Mouse (Mus musculus) spleen, adult 12 weeks (tissue): ENCODE measurements around the gene Insig1.

Experiments used
- DNase-seq: peaks from one replicate; pipeline ENCODE4 v3.0.0; 2022; ENCODE audit warnings: low spot score

Gene Insig1

DNA sequence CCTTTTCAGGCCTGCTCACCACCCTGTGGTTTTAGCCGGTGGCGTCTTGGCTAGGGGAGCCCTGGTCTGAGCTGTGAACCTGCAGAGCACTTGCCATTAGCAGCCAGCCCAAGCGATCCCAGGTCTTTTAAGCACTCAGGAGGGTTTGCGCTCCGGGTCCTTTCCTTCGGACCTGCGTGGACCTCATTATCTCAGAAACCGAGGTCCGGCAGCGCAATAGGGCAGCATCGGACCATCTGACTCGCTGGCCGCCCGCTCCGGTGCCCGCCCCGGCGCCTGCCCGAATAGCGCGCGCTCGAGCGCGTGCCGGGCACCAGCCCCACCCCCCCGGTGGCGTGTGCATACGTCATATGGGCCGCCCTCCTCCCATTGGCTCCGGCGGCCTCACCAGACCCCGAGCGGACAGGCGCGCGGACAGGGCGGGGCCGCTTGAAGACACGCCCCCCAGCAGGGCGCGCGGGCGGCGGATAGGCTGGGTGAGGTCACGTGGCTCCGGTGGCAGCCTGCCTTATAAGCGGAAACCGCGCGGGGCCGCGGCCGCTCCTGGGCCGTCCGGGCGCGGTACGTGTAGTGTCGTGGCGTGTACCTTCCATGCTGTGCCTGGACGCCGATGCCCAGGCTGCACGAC lies at the start of gene Insig1:
TSS of gene Insig1 (plus strand) at position 536 of the 628 bp plus-strand sequence.
- peak; percentile 99 for DNase-seq

DNA sequence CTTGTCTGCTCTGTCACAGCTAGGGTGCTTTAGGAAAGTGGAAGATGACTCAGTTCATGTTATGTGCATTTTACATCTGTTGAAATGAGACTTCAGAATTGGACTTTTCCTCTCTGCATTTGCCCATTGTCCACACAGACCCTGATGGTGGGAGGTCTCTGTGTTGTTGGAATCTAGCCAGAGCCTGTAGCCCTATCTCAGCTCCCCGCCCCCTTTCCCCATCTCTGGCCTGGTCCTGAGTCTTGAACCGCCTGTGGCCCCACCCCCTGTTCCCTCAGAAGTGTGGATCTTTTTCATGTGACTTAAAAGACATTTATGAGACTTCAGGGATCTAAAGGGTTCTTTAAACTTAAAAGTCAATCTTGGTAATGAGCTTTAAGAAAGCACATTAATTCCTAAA lies 47.7 kb upstream of the Insig1 start:
- DNase-seq: no peak

DNA sequence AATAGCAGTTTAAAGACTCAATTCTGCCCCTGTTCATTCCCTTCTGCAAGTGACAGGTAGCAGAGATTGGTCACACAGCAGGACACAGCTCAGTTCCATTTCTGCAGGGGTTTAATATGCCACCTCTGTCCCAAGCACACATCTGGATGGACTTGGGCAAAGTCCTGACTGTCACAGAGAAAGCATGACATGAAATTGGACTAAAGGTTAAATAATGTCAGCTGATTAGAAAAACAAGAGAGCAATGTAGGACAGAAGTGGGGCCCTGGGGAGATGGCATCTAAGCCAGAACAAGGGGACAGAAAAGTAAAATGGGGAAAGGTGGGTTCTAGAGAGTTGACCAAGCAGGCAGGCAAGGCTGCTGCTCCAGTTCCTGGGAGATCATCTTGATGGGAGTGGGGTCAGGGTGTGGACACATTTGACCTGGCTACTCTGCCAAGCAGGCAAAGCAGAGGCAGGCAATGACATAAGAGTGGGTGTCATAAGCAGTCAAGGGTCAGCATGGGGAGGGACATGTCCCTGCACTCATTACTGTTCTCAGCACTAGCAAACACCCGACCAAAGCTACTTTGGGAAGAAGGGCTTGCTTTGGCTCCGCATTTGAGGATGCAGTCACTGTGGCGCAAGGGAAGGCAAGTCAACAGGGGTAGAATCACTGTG lies 39.5 kb upstream of the Insig1 start:
- DNase-seq: no peak

DNA sequence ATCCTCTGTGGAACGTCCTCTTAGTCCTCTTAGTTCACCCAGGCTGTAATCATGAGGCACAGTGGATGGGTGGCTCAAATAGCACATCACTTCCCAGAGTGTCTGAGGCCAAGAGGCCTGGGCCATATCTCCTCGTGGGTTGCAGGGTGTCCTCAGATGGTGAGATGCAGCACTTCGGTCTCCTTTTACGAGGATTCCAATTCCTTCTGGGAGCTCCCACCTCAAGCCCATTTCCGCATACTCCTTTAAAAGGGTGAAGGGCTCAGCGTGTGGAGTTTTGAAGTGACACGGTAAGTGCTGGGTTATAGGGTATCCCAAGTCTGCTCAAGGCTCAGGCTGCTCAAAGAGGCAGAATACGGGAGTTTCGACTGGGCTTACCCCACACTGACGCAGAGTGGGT lies 38.3 kb upstream of the Insig1 start:
- DNase-seq: no peak

DNA sequence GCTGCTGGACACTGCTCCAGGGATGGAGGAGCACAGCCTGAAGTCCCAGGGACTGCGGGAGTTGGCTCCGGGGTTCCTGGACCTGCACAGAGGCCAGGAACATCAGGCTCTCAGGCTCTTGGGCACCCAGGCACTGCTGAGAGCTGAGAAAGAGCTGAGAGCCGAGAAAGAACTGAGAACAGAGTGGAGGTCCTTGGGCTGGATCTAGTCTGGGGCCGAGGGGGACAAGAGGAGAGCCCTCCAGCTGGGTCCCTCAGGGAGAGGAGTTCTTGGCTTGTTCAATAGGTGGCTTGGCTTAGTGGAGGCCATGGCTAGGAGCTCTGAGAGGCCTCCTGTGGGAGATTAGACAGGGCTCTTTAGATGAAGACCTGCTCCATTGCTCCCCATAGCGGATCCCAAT lies 37.9 kb upstream of the Insig1 start:
- no peak for DNase-seq

DNA sequence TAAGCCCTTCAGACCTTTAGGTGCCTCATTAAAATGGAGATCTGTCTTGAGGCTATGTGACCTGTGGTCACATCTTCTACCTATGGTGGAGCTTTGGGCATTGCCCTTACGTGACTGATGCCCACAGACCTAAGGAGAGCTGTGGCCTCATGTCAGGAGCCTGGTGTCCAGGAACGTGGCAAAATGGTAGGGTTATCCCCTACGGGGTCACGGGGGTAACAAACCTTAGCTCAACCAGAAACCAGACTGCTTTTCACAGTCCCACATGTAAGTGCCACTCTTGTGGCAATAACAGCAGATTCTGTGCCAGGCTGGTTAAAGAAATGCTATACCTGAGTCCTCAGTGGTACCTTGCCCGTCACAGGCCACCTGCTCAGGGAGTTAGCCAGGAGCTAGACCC lies 37.3 kb upstream of the Insig1 start:
- no peak for DNase-seq

DNA sequence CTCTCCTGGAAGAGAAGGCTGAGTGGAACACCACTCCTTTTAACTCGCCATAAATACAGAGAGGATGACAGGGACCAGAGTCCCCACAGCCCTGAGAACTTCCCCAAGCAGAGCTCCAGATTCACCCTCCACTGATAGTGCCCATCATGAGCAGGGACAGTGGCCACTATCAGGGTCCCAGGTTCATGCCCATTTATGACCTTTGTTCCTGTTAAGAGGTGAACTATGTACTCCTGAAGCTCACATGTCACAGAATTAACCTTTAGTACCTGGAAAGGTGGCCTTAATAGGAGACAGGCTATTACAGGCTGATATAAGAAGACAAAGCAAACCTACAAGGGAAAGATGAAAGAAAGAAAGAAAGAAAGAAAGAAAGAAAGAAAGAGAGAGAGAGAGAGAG lies 35.2 kb upstream of the Insig1 start:
- DNase-seq: no peak

DNA sequence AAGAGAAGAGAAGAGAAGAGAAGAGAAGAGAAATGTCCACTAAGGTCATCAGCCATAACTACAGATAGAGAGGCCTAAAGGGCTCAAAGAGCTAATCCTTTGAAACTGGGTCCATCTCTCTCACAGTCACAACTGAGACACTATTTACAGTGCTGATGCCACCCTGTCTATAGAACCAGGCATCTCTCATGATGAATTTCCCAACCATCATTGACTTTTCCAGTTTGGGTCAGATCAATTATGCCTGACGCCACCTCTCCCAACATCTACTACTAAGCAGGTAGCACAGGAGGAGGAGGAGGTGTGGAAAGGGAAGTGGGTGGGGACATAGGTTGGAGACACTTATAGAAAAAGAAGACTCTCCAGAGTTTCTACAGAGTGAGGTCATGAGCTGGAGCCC lies 34.6 kb upstream of the Insig1 start:
- no peak for DNase-seq

DNA sequence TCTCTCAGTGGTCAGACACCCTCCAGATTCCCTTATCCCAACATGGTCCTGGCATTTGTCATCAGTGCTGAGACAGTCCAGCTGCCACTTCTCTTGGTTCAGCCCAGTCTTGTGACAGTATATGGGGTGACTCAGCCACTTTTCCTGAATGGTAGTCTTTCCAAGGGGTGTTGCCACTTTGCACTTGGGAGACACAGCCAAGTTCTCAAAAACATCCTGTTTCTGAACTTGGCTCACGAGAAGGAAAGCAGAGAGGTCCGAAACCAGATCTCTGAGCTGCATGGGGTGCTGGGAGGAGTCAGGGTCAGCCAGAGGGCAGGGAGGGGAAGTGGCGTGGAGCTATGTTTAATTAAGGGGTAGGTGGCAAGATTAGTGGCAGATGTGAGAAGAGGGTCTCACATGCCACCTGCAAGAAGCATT lies 34.0 kb upstream of the Insig1 start:
- DNase-seq: no peak

DNA sequence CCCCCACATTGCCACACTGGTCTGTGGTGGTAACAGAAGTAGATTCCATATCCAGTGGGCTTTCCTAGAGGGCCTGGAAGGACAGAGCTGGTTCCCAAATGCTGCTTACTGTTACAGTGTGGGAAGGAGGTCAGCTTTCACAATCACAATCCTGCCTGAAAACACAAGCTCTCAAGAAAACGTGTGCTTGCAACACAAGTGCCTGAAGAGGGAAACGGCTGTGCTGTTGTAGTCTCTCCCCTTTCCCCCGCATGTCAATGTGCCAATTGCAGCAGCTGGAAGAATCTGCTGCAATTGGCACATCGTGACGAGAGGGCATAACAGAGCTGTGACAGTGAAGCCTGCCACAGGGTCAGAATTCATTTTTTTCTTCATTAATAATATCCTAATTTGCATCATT lies 33.5 kb upstream of the Insig1 start:
- no peak for DNase-seq

DNA sequence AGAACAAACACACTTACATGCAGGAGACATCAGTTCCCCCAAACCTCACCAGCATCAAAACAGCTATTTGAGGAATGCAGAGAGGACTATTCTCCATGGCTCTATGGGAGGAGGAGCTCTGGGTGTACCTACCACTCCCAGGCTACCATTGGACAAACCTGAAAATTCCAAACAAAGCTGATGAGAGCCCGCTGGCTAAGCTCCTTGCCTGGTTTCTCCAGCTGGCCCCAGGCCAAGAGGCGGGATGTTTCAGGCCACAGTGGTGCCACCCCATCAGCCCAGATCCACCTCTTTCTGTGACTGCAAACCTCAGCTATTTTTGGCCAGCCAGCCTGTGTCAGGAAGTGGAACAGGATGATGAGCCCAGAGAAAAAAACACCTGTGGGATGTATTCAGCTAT lies 33.0 kb upstream of the Insig1 start:
- DNase-seq: no peak

DNA sequence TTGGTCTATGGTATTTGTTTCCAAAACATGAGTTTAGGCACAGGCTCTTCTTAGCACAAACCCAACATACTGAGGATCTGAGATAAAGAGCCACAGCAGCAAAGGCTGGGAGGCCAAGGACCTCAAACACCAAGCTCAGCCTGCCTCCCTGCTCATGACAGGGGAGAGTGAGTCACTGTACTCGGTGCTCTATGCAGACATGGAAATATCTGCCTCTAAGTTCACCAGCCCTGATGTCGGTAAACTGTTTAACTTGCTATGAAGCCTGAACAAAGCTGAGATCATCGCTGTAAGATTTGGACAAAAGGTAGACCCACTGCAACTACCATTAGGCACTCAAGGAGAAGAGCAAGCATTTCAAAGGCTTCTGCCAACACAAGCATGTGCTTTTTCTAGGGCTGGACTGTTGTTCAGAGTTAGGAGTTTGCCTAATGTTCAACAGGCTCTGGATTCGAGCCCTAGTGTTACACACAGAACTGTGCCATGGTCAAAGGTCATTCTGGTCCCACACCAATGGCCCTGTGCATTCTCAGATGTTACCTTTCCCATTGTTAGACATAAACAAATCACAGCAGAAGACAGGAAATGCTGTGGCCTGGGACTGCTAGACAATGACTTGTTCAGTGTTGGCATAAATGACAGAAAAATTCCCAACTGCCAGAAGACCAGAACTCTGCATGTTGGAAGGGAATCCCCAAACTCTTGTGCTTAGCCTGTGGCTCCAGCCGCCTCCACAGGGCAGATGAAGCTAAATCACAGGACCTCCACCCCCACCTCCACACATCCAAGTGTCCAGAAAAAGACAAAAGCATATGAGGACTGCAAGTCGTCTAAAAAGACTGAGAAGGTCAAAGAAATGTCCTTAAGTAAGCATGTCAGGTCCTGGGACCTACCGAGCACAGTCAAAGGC lies 31.2 kb upstream of the Insig1 start:
- DNase-seq: no peak

DNA sequence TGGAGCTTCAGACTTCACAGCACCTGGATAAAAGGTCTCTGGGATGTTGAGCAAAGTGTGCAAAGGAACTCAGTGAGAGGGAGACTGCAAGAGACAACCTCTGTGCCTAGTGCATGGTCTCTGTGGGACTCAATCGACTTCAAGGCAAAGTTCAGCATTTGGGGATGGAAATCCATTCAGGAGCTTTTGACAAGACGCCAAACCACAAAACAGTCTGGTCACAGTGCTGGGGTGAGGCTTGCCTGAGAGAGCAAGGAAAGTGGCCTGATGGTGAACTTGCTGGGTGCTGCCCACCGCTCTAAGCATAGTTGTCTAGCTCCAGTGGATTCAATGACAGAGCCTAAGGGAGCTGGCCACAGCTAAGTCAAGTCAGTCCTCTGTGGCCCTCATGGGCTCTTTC lies 30.4 kb upstream of the Insig1 start:
- no peak for DNase-seq

DNA sequence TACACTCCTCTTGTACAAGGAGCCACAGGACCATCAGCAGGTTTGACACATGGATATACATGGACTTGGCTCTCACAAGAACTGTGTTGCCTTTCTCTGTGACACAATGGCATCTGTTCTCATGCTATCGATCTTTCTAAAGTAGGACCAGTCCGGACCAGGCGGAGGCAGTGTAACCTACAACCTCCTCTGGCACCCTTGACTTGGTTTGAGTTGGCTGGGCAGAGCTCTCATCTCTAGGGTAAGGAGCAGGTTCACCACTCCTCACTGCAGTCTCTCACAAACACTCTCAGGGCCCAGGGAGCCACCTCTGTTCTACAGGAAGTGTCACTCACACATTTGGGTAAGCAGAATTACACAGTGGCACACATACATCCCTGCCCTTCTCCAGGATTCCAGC lies 29.1 kb upstream of the Insig1 start:
- DNase-seq: no peak

DNA sequence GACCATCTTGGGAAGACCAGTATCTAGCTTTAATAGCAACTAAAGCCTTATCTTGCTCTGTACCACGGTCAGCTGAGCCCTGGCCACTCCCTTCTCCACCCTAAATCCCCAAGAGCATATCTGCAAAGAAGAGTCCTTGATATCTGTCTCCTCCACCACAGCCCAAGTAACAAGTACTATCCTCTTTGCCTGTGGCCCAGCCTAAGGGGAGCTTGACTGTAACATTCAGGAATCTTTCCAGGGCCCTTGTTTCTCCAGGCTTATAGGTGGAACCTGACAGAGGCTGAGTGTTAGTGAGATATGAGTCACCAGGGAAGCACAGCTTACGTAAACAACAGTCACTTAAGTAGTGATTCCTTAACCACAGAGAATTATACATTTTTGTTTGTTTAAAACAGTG lies 28.4 kb upstream of the Insig1 start:
- DNase-seq: no peak

DNA sequence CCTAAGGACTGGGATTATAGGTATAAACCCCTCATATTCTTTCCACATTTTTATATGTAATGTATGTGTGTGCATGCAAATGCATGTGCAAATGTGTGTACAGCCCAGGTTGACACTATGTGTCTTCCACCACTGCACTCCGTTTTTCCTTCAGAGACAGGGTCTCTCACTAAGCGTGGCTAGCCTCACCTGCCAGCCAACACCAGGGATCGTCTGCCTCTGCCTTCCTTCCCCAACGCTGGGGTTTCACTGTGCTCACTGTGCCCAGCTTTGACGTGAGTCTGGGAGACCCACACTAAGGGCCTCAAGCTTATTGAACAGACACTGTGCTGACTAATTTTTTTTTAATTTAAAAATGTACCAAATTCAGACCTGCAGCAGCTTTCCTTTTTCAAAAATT lies 27.8 kb upstream of the Insig1 start:
- DNase-seq: no peak

DNA sequence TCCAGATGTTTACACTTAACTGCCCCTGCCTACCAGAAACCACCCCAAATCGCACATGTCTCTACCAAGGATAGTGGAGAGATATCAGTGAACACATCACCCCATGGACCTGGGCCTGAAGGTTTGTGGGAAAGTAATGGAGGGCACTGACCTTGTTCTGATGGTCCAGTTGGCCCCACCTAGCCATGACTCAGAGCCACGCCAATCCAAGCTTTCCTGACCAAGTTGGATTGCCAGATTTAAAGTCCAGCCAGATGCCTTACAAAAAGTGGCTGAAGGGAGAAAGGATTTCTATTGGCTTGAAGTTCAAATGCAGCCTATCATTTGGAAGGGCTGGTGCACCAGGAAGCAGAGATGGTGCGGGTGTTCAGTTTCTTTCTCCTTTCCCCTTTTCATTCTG lies 24.2 kb upstream of the Insig1 start:
- no peak for DNase-seq

DNA sequence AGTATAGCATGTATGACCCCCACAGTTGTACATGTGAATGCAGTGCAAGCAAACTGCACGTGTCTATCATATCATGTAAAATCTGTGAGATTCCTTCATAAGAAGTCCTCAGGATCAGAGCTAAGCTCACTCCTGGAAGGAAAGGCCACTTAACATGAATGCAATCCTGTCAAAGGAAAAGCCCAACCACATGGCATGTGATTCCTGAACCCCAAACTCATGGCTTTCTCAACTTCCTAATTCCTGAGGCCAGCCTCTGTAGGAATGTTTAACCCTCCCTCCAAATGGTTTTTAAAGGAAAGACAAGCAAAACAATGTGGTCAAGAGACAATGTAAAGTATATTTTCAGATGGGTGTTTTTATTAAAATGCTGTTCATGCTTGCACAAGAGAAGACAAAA lies 23.2 kb upstream of the Insig1 start:
- DNase-seq: no peak

DNA sequence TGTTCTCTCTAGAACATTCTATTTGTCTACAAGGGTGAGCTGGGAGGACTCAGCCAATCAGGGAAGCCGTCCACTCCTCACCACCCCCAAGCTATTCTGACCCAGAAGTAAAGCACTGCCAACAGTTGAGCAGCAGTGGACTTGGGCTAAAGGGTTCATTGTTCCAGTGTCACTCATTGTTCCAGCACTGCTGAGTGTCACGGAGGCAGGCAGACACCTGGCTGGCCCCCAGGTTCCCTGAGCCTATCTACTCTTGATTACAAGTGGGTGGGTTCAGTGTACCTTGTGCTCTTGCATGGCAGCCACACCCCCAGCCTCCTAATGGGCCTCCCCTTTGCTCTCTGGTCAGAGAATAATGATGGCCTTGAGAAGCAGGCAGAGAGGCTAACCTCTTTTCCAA lies 15.7 kb upstream of the Insig1 start:
- DNase-seq: no peak

DNA sequence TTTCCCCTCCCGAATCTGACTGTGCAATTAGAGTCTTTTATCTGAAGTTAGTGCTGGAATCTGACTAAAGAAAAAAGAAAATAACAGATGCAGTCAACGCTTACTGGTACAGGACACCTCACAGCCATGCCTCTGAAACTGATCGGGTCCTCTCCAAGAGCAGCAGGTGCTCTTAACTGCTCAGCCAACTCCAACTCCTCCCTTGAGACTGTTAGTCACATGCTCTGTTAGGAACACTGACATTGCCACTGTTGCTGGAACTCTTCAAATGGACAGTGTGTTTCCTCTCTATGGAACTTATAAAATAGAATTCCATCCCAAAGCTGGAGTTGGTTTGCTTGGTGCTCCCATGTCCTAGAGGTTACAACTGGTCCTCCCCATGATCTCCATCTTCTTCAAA lies 14.3 kb upstream of the Insig1 start:
- DNase-seq: no peak

DNA sequence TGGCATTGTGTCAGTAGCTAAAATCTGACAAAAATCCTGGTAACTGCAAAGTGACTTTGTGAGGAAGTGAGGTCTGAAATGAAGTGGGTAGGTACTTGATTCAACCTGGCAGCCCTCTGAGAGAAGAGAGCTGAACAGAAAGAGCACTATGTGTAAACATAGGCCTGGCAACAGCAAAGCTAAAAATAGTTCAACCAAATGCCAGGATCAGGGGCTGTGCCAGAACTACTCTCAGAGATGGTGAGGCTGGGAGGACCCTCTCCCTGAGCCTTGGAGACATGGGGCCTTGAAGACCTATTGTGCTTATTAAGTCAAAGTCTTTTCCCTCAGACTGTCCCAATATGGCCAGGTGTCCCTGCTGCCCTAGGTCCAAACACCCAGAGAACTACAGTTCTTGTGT lies 10.7 kb upstream of the Insig1 start:
- no peak for DNase-seq

DNA sequence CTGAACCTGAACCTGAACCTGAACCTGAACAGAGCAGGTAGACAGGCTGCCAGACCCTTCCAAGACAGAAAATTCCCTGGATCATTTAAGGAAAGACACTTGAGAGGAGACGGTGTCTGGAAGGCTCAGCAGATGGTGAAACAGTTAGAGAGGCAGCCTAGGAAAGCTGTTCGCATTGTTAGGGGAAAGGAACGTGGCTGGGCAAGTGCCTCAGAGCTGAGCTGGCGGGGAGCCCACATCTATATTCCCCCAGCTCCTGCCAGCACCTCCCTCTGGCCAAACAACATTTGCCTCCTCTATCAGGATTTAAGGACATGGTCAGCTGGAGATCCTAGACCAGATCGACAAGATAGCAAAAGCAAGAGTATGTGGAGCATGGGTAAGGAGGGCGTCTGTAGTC lies 10.2 kb upstream of the Insig1 start:
- DNase-seq: no peak

DNA sequence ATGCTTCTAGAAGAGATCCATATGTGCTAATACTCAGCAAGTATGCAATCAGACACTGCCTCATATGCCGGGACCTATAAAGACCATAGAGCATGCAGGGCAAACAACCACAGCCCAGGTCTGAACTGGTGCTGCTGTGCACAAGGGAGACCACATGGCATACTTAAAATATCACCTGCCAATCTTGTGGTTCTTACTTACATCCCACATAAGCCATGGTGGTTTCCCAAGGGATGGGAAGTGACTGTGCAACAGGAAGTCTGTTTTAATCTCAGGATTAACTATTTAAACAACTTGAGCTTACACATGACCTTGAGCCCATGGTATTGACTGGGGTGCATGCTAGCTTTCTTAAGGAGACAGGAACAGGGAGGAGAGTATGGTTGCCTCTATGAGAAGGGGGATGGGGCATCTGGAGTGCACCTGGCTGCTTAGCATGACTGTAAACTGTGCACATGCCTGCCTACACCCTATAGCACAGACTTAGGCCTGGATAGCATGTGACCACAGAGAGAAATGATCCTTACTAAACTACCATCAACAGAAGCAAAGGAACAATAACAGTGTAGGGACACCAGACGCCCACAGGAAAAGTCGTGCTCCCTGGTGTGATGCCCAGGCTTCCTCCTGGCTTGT lies 7.1 kb upstream of the Insig1 start:
- DNase-seq: no peak
